Mouse (Mus musculus) lung, embryonic 15.5 days (tissue): ENCODE results near the gene Shkbp1. TPM values are rescaled to one million over a fixed set of nuclear protein-coding genes. Genes with fewer than 3 reads are reported as not detected.
A peak's percentile ranks its signal among the peaks of the same experiment; 100 is the strongest.

Source experiments
- ATAC-seq: fragments of 200-750 bp; cut with Nextera tagmentation; 2 replicates; pipeline ENCODE4 v1.8.0; 2017; ENCODE audit warnings: moderate number of reproducible peaks, borderline replicate concordance; ENCODE audit not compliant: low FRiP score, low TSS enrichment; ENCODE audit errors: extremely low read depth
- H3K27ac ChIP-seq: fragments of 300-500 bp; sonication (generic); 2 replicates; pipeline ENCODE4 v1.5.1; 2015; ENCODE audit warnings: moderate library complexity, mild to moderate bottlenecking, inconsistent platforms
- H3K27me3 ChIP-seq: fragments of 300-500 bp; sonication (generic); 2 replicates; pipeline ENCODE4 v1.6.1; 2015; ENCODE audit warnings: inconsistent platforms
- H3K36me3 ChIP-seq: fragments of 300-500 bp; sonication (generic); 2 replicates; pipeline ENCODE4 v1.6.1; 2015; ENCODE audit warnings: inconsistent platforms
- H3K4me1 ChIP-seq: fragments of 300-500 bp; sonication (generic); 2 replicates; pipeline ENCODE4 v1.6.1; 2015; ENCODE audit warnings: inconsistent platforms
- H3K4me2 ChIP-seq: fragments of 300-500 bp; sonication (generic); 2 replicates; pipeline ENCODE4 v1.6.1; 2015; ENCODE audit warnings: inconsistent platforms, mild to moderate bottlenecking, moderate library complexity
- H3K4me3 ChIP-seq: fragments of 300-500 bp; sonication (generic); 2 replicates; pipeline ENCODE4 v1.5.1; 2015; ENCODE audit warnings: mild to moderate bottlenecking, inconsistent platforms
- H3K9ac ChIP-seq: fragments of 300-500 bp; sonication (generic); 2 replicates; pipeline ENCODE4 v1.6.1; 2015; ENCODE audit warnings: inconsistent platforms
- H3K9me3 ChIP-seq: fragments of 300-500 bp; sonication (generic); 2 replicates; pipeline ENCODE4 v1.6.1; 2016; ENCODE audit warnings: inconsistent platforms
- WGBS: fragments of 180-500 bp; shearing (Covaris S2); methylation state at CpG from one replicate; pipeline ENCODE4 v1.1.7; 2015; 5-methylcytosine and 5-hydroxymethylcytosine counted together
- polyA plus RNA-seq: library from polyadenylated mRNA; unstranded; fragments of >200 nt; fragmentation: Nextera tagmentation; extraction: Ambion mirVana; gene quantifications from 2 replicates; pipeline ENCODE4 v1.2.1, GENCODE M21; 2015

Gene Shkbp1
- polyA plus RNA-seq, 1 experiment from 2014 or later = 51.4 TPM

DNA sequence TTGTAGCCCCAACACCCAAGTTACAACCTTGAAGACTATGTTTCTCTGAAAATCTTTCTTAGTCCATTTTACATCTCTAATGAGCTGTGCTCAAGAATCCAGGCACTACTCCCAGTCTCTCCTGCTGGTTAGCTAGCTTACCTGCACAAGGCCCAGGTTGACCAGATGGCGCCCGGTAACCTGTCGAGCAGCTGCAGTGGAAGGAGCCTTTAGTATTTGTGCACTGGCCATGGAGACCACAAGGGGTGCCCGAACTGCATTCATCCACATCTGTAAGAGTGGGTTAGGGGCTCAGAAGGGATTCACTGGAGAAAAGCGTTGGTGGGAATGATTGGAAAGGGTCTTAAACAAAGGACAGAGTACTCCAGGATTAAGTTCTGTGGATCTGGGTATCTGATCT is 32.8 kb downstream of the Shkbp1 start:
- Histone ChIP-seq H3K27ac (no peak overlapping the region), H3K4me3 (no peak overlapping the region), H3K27me3 (peaks cover 19% of the 10 kb centered on the region), H3K36me3 (peaks cover 27% of the 10 kb centered on the region; the same call in 1 of the 2 replicates), H3K4me1 (peaks cover 16% of the 10 kb centered on the region), H3K9me3 (no peaks in the 10 kb centered on the region), H3K4me2 (no peak overlapping the region), H3K9ac (no peak overlapping the region)
- WGBS = 93% methylated on average over 5 of the region's 5 CpGs
- no peak for ATAC-seq

GRCm38 (mm10) chr7:27322291-27322690 is 33.5 kb downstream of the Shkbp1 start:
- H3K4me1 ChIP-seq = peaks cover 16% of the 10 kb centered on the region
- H3K27me3 ChIP-seq = peaks cover 12% of the 10 kb centered on the region
- H3K36me3 ChIP-seq = peaks cover 24% of the 10 kb centered on the region
- H3K27ac ChIP-seq = no peak overlapping the region
- no peaks in the 10 kb centered on the region for H3K9me3 ChIP-seq
- no peak overlapping the region for H3K9ac ChIP-seq
- ATAC-seq = no peak
- H3K4me2 ChIP-seq = no peak overlapping the region; the same call in 1 of the 2 replicates
- WGBS = 25% methylated on average over 13 of the region's 13 CpGs
- no peak overlapping the region for H3K4me3 ChIP-seq

GRCm38 (mm10) chr7:27319411-27319810 is 36.4 kb downstream of the Shkbp1 start:
- Histone ChIP-seq H3K36me3 (peaks cover 29% of the 10 kb centered on the region), H3K4me2 (no peak overlapping the region), H3K9ac (no peak overlapping the region), H3K27me3 (no peaks in the 10 kb centered on the region), H3K27ac (no peak overlapping the region), H3K4me1 (no peaks in the 10 kb centered on the region), H3K4me3 (no peak overlapping the region), H3K9me3 (no peaks in the 10 kb centered on the region; the same call in 1 of the 2 replicates)
- no peak for ATAC-seq
- WGBS = 89% methylated on average over 22 of the region's 22 CpGs

DNA sequence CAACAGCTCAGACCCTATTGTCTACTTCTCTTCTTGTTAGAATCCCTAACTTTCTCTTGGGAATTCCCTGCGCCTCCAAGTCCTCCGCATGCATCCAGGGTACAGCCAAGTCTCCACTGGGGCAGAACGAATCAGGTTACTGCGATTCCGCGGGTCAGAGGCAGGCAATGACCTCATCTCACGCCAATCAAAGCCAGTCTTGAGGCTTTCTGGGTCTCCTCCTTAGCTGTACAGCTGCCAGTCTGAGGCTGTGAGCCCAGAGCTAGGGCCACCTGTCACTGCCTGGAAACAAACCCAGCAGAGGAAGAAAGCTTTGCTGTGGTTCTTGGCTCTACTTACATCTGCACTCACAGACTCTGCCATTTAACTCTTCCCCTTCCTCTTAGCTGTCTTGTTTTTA is 39.9 kb downstream of the Shkbp1 start:
- H3K9me3 ChIP-seq = peaks cover 4% of the 10 kb centered on the region; the same call in 1 of the 2 replicates
- peaks cover 3% of the 10 kb centered on the region; the same call in 1 of the 2 replicates for H3K4me1 ChIP-seq
- WGBS = 48% methylated on average over 7 of the region's 7 CpGs
- H3K4me2 ChIP-seq = no peak overlapping the region
- no peak overlapping the region for H3K27ac ChIP-seq
- no peak overlapping the region for H3K4me3 ChIP-seq
- H3K9ac ChIP-seq = no peak overlapping the region
- ATAC-seq = 0 out of 2 replicates have a peak, but pooled peaks have one; percentile 10
- H3K36me3 ChIP-seq = peaks cover 38% of the 10 kb centered on the region
- H3K27me3 ChIP-seq = no peaks in the 10 kb centered on the region

GRCm38 (mm10) chr7:27314393-27314792 is 41.4 kb downstream of the Shkbp1 start:
- ATAC-seq = no peak
- H3K36me3 ChIP-seq = peaks cover 33% of the 10 kb centered on the region
- H3K9me3 ChIP-seq = peaks cover 4% of the 10 kb centered on the region; the same call in 1 of the 2 replicates
- peaks cover 13% of the 10 kb centered on the region for H3K4me1 ChIP-seq
- 90% methylated on average over 3 of the region's 3 CpGs for WGBS
- H3K4me3 ChIP-seq = no peak overlapping the region
- H3K4me2 ChIP-seq = no peak overlapping the region
- no peak overlapping the region for H3K27ac ChIP-seq
- H3K27me3 ChIP-seq = no peaks in the 10 kb centered on the region
- no peak overlapping the region for H3K9ac ChIP-seq

GRCm38 (mm10) chr7:27311651-27312284 is 44.1 kb downstream of the Shkbp1 start:
- no peak for ATAC-seq
- H3K27ac ChIP-seq = no peak overlapping the region
- peaks cover 4% of the 10 kb centered on the region; the same call in 1 of the 2 replicates for H3K9me3 ChIP-seq
- 85% methylated on average over 12 of the region's 12 CpGs for WGBS
- peaks cover 22% of the 10 kb centered on the region for H3K36me3 ChIP-seq
- no peak overlapping the region for H3K4me2 ChIP-seq
- no peaks in the 10 kb centered on the region for H3K27me3 ChIP-seq
- no peak overlapping the region for H3K9ac ChIP-seq
- peaks cover 24% of the 10 kb centered on the region for H3K4me1 ChIP-seq
- H3K4me3 ChIP-seq = no peak overlapping the region

- Histone ChIP-seq H3K9ac (no peak overlapping the region), H3K4me2 (peak overlapping the region; percentile 52; the same call in 1 of the 2 replicates), H3K27ac (0 out of 2 replicates have a peak overlapping the region, but pooled peaks have one; percentile 69), H3K9me3 (peaks cover 4% of the 10 kb centered on the region; the same call in 1 of the 2 replicates), H3K4me1 (peaks cover 24% of the 10 kb centered on the region), H3K4me3 (no peak overlapping the region), H3K36me3 (peaks cover 26% of the 10 kb centered on the region), H3K27me3 (no peaks in the 10 kb centered on the region)
- 42% methylated on average over 8 of the region's 8 CpGs for WGBS
- ATAC-seq = 0 out of 2 replicates have a peak, but pooled peaks have one; percentile 23
These were observed 44.8 kb downstream of the Shkbp1 start for GRCm38 (mm10) chr7:27310996-27311535.

GRCm38 (mm10) chr7:27310306-27310705 is 45.5 kb downstream of the Shkbp1 start:
- peak overlapping the region; percentile 69 for H3K27ac ChIP-seq
- WGBS = 11% methylated on average over 17 of the region's 17 CpGs
- H3K9ac ChIP-seq = 0 out of 2 replicates have a peak overlapping the region, but pooled peaks have one; percentile 10

DNA sequence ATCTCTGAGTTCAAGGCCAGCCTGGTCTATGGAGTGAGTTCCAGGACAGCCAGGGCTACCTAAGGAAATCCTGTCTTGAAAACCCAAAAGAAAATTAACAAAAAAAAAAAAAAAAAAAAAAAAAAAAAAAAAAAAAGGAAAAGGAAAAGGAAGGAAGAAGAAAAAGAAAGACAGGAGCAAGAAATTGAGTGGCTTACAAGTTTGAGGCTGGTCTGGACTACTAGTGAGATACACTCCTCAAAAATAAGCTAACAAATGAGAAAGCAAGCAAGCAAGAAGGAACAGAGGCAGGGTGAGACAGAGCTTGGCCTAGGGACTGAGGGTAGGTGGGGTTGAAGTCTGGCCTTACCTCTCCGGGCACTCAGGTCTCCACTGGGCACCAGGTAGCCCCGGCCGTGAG is 46.0 kb downstream of the Shkbp1 start:
- peaks cover 4% of the 10 kb centered on the region; the same call in 1 of the 2 replicates for H3K9me3 ChIP-seq
- WGBS = 50% methylated on average over 3 of the region's 3 CpGs
- peaks cover 24% of the 10 kb centered on the region for H3K4me1 ChIP-seq
- H3K27me3 ChIP-seq = no peaks in the 10 kb centered on the region
- H3K36me3 ChIP-seq = peaks cover 36% of the 10 kb centered on the region
- peak overlapping the region; percentile 62 for H3K4me2 ChIP-seq
- H3K27ac ChIP-seq = peak overlapping the region; percentile 69
- H3K4me3 ChIP-seq = peak overlapping the region; percentile 24
- no peak overlapping the region for H3K9ac ChIP-seq
- no peak for ATAC-seq

More at GRCm38 (mm10) chr7:27310306-27310705, 45.5 kb downstream of the Shkbp1 start:
- no peak for ATAC-seq
- H3K4me1 ChIP-seq = peaks cover 24% of the 10 kb centered on the region
- peaks cover 4% of the 10 kb centered on the region; the same call in 1 of the 2 replicates for H3K9me3 ChIP-seq
- H3K4me2 ChIP-seq = peak overlapping the region; percentile 52
- peak overlapping the region; percentile 24 for H3K4me3 ChIP-seq
- no peaks in the 10 kb centered on the region for H3K27me3 ChIP-seq
- H3K36me3 ChIP-seq = peaks cover 34% of the 10 kb centered on the region

GRCm38 (mm10) chr7:27308821-27309549 is 46.8 kb downstream of the Shkbp1 start:
- Histone ChIP-seq H3K4me2 (peak overlapping the region; percentile 62), H3K36me3 (peaks cover 28% of the 10 kb centered on the region), H3K27me3 (no peaks in the 10 kb centered on the region), H3K9ac (no peak overlapping the region), H3K9me3 (peaks cover under 1% of the 10 kb centered on the region; the same call in 1 of the 2 replicates), H3K4me1 (peaks cover 24% of the 10 kb centered on the region), H3K4me3 (peak overlapping the region; percentile 36), H3K27ac (peak overlapping the region; percentile 71)
- peak; percentile 73 for ATAC-seq
- WGBS = 10% methylated on average over 28 of the region's 28 CpGs

DNA sequence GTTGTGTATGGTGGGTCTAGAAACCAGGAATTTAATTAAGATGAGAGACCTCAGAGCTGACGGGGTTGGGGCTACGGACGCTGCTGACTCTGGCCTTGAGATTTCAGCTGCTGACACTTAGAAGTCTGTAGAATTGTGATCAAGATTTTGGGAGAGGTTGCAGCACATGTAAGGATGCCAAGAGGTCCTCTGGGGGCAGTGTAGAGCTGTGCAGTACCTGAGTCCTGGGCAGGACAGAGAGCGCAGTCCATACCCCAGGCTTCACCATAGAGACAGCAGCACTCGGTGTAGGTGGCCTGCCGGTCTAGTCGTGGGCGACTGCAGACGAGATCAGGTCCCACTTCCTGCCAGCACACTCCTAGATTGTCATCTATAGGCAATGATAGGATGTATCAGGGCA is 48.3 kb downstream of the Shkbp1 start:
- Histone ChIP-seq H3K4me1 (peaks cover 24% of the 10 kb centered on the region), H3K4me3 (no peak overlapping the region), H3K27me3 (no peaks in the 10 kb centered on the region), H3K4me2 (no peak overlapping the region), H3K9me3 (no peaks in the 10 kb centered on the region), H3K27ac (no peak overlapping the region), H3K36me3 (peaks cover 14% of the 10 kb centered on the region; the same call in 1 of the 2 replicates), H3K9ac (no peak overlapping the region)
- 66% methylated on average over 9 of the region's 9 CpGs for WGBS
- no peak for ATAC-seq
